7 mouse cellular contexts compared by ENCODE assay signal in the genomic region with DNA sequence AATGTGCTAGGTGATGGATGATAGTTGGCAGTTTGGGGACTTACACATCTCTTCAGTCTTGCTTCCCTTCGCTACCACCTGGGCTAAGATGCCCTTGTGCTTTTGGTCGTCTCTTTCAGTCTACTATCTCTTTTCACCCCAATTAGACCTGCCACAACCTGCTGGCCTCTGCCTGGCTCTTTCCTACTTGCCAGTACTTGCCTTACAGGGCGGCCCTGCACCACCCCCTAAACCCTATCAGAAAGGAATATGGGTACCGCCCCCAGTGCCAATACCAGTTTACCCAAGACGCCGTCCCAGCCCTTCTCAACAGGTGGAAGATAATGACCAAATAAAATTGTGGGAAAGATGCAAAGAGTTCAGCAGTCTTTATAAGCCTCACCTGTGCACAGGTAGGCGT. TPM values are rescaled to one million over a fixed set of nuclear protein-coding genes. Genes with fewer than 3 reads are reported as not detected.
DNase-seq lines count a peak whose midpoint lies in the region; ATAC-seq and TF ChIP-seq lines count a peak whose summit lies in the region.

No protein-coding gene starts in this region.

- H3K36me3 ChIP-seq in spleen, adult 2 months (ENCODE audit: control insufficient read depth, insufficient read depth, low read length), result peaks cover 20% of the 10 kb centered on the region
- peaks cover 41% of the 10 kb centered on the region for H3K36me3 ChIP-seq in forebrain, embryonic 13.5 days (ENCODE audit: poor library complexity, severe bottlenecking)
- peaks cover 36% of the 10 kb centered on the region for H3K36me3 ChIP-seq in limb, embryonic 13.5 days
- peaks cover 27% of the 10 kb centered on the region for H3K36me3 ChIP-seq in stomach, embryonic 15.5 days

- H3K27me3 ChIP-seq in spleen, adult 2 months (ENCODE audit: control insufficient read depth, insufficient read depth, low read length), result peaks cover 4% of the 10 kb centered on the region; the same call in 1 of the 2 replicates
- H3K27me3 ChIP-seq in forebrain, embryonic 13.5 days, result peaks cover 22% of the 10 kb centered on the region
- peaks cover 25% of the 10 kb centered on the region for H3K27me3 ChIP-seq in limb, embryonic 13.5 days
- 0 out of 2 replicates have a peak, but pooled peaks cover 3% of the 10 kb centered on the region for H3K27me3 ChIP-seq in stomach, embryonic 15.5 days (replicated peaks)

- peak overlapping the region; percentile 26; the same call in 1 of the 2 replicates for H3K4me3 ChIP-seq in spleen, adult 2 months (ENCODE audit: extremely low read depth, insufficient read depth, insufficient read length)
- H3K4me3 ChIP-seq in forebrain, embryonic 13.5 days, result peak overlapping the region; percentile 57
- H3K4me3 ChIP-seq in limb, embryonic 13.5 days, result peak overlapping the region; percentile 81
- H3K4me3 ChIP-seq in stomach, embryonic 15.5 days (replicated peaks), result peak overlapping the region; percentile 63

- no peaks in the 10 kb centered on the region for H3K9me3 ChIP-seq in forebrain, embryonic 13.5 days (replicated peaks)
- H3K9me3 ChIP-seq in limb, embryonic 13.5 days, result no peaks in the 10 kb centered on the region
- H3K9me3 ChIP-seq in stomach, embryonic 15.5 days, result no peaks in the 10 kb centered on the region

- ATAC-seq in forebrain, embryonic 13.5 days, result no peak
- no peak for ATAC-seq in limb, embryonic 13.5 days (ENCODE audit: low FRiP score, low read depth)
- ATAC-seq in stomach, embryonic 15.5 days (ENCODE audit: insufficient read depth, low FRiP score, low read depth), result peak; percentile 30

- DNase-seq in spleen, adult 2 months (ENCODE audit: low read depth in 1 of 2, low spot score in 2 of 2), result no peak
- DNase-seq in spleen, adult 18-20 months, result no peak
- no peak for DNase-seq in adrenal gland, postnatal 14 days
- DNase-seq in cerebellum, postnatal 10 days, result no peak

- peak overlapping the region; percentile 71; the same call in 1 of the 2 replicates for H3K9ac ChIP-seq in forebrain, embryonic 13.5 days
- H3K9ac ChIP-seq in limb, embryonic 13.5 days, result no peak overlapping the region
- H3K9ac ChIP-seq in stomach, embryonic 15.5 days, result no peak overlapping the region

- H3K27ac ChIP-seq in spleen, adult 2 months (ENCODE audit: insufficient read depth, low read length), result no peak overlapping the region
- H3K27ac ChIP-seq in forebrain, embryonic 13.5 days, result no peak overlapping the region
- no peak overlapping the region for H3K27ac ChIP-seq in limb, embryonic 13.5 days
- peak overlapping the region; percentile 64 for H3K27ac ChIP-seq in stomach, embryonic 15.5 days

- peak overlapping the region; percentile 84 for H3K4me2 ChIP-seq in forebrain, embryonic 13.5 days
- H3K4me2 ChIP-seq in limb, embryonic 13.5 days (replicated peaks), result peak overlapping the region; percentile 95
- peak overlapping the region; percentile 89 for H3K4me2 ChIP-seq in stomach, embryonic 15.5 days

- WGBS in spleen, adult 2 months, result 49% methylated on average over 7 of the region's 7 CpGs
- 25% methylated on average over 7 of the region's 7 CpGs for WGBS in forebrain, embryonic 13.5 days
- 27% methylated on average over 7 of the region's 7 CpGs for WGBS in limb, embryonic 13.5 days
- 21% methylated on average over 7 of the region's 7 CpGs for WGBS in stomach, embryonic 15.5 days

- TF ChIP-seq CTCF in spleen, adult 2 months (IDR thresholded peaks at IDR 0.05; ENCODE audit: extremely low read depth, insufficient read depth, insufficient read length, insufficient replicate concordance), result no peak

- H3K4me1 ChIP-seq in spleen, adult 2 months (ENCODE audit: control insufficient read depth, insufficient read depth, insufficient read length), result peaks cover 10% of the 10 kb centered on the region
- H3K4me1 ChIP-seq in forebrain, embryonic 13.5 days, result peaks cover 30% of the 10 kb centered on the region
- peaks cover 41% of the 10 kb centered on the region for H3K4me1 ChIP-seq in limb, embryonic 13.5 days
- H3K4me1 ChIP-seq in stomach, embryonic 15.5 days, result peaks cover 11% of the 10 kb centered on the region

- TF ChIP-seq POLR2A in spleen, adult 2 months (IDR thresholded peaks at IDR 0.05; ENCODE audit: low read depth, low read length), result no peak

RNA-seq across cellular contexts. Expression of a gene that starts 0.5 kb away (rescaled TPM):
- polyA plus RNA-seq in spleen, adult 2 months (2012; rRNA removed), result 1.9 and 3.3 TPM in 2 replicates
- polyA plus RNA-seq in forebrain, embryonic 13.5 days (2015; fragmentation: Nextera tagmentation; extraction: Ambion mirVana), result 2.4 and 3.0 TPM in 2 replicates
- polyA plus RNA-seq in limb, embryonic 13.5 days (2015; fragmentation: Nextera tagmentation; extraction: Ambion mirVana), result 4.2 and 4.4 TPM in 2 replicates
- 3.8 and 4.1 TPM in 2 replicates for polyA plus RNA-seq in stomach, embryonic 15.5 days (2015; fragmentation: Nextera tagmentation; extraction: Ambion mirVana)
- 0.79 and 0.93 TPM in 2 replicates for total RNA-seq in adrenal gland, postnatal 14 days (2021)

RNA-seq across cellular contexts. Expression of a gene that starts 27.3 kb away (rescaled TPM):
- 8.0 and 10.1 TPM in 2 replicates for polyA plus RNA-seq in spleen, adult 2 months (2012; rRNA removed)
- 5.0 and 5.4 TPM in 2 replicates for polyA plus RNA-seq in forebrain, embryonic 13.5 days (2015; fragmentation: Nextera tagmentation; extraction: Ambion mirVana)
- polyA plus RNA-seq in limb, embryonic 13.5 days (2015; fragmentation: Nextera tagmentation; extraction: Ambion mirVana), result 4.9 and 5.4 TPM in 2 replicates
- 4.5 and 5.0 TPM in 2 replicates for polyA plus RNA-seq in stomach, embryonic 15.5 days (2015; fragmentation: Nextera tagmentation; extraction: Ambion mirVana)
- 16.6 and 21.3 TPM in 2 replicates for total RNA-seq in adrenal gland, postnatal 14 days (2021)

RNA-seq across cellular contexts. Expression of a gene that starts 31.4 kb away (rescaled TPM):
- 30.2 and 32.6 TPM in 2 replicates for polyA plus RNA-seq in spleen, adult 2 months (2012; rRNA removed)
- polyA plus RNA-seq in forebrain, embryonic 13.5 days (2015; fragmentation: Nextera tagmentation; extraction: Ambion mirVana), result 46.4 and 51.1 TPM in 2 replicates
- polyA plus RNA-seq in limb, embryonic 13.5 days (2015; fragmentation: Nextera tagmentation; extraction: Ambion mirVana), result 39.5 and 40.0 TPM in 2 replicates
- polyA plus RNA-seq in stomach, embryonic 15.5 days (2015; fragmentation: Nextera tagmentation; extraction: Ambion mirVana), result 31.7 and 35.3 TPM in 2 replicates
- total RNA-seq in adrenal gland, postnatal 14 days (2021), result 37.8 and 38.8 TPM in 2 replicates

RNA-seq across cellular contexts. Expression of a gene that starts 40.8 kb away (rescaled TPM):
- polyA plus RNA-seq in spleen, adult 2 months (2012; rRNA removed), result 23.3 and 41.2 TPM in 2 replicates
- polyA plus RNA-seq in forebrain, embryonic 13.5 days (2015; fragmentation: Nextera tagmentation; extraction: Ambion mirVana), result 31.3 and 32.9 TPM in 2 replicates
- 28.9 and 29.2 TPM in 2 replicates for polyA plus RNA-seq in limb, embryonic 13.5 days (2015; fragmentation: Nextera tagmentation; extraction: Ambion mirVana)
- polyA plus RNA-seq in stomach, embryonic 15.5 days (2015; fragmentation: Nextera tagmentation; extraction: Ambion mirVana), result 23.0 and 23.6 TPM in 2 replicates
- total RNA-seq in adrenal gland, postnatal 14 days (2021), result 88.5 and 88.7 TPM in 2 replicates

Comparison
In these comparisons a context has a peak if more than half of its experiments do, and no peak if none do; other contexts are left out.
1. H3K4me3 ChIP-seq: peak in every context shown above with its lines; median percentile 81 in limb, embryonic 13.5 days; 63 in stomach, embryonic 15.5 days; 57 in forebrain, embryonic 13.5 days; 26 in spleen, adult 2 months.